Mouse (Mus musculus) bone marrow, adult 2 months (tissue): ENCODE data around the gene Ssh1.

Experiments
- CTCF ChIP-seq: fragments of 200-500 bp; IDR thresholded peaks from 2 replicates; pipeline ENCODE4 v1.5.1; 2011; ENCODE audit warnings: low read length, control low read depth; ENCODE audit not compliant: control insufficient read depth, insufficient read depth
- POLR2A ChIP-seq: fragments of 200-500 bp; IDR thresholded peaks from 2 replicates; pipeline ENCODE4 v1.6.1; 2011; ENCODE audit warnings: low read depth, mild to moderate bottlenecking, control low read depth, low read length, borderline replicate concordance; ENCODE audit not compliant: control insufficient read depth

DNA sequence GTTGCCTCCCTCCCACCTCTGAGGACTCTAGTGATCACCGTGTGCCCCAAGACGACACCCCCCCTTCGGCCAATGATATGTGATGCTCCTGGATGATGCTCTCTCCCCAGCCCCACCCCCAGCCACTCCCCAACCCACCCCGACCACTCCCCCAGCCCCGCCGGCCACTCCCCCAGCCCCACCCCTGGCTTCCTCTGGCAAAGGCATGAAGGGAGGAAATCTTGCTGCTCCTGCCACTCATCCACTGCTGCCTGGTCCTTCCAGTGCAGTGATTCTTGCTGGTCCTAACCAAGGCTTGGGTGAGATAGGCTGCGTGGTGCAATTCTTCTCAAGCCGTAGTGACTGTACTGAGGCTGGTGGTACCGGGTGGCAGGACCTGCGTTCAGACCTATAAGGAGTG lies 31.2 kb upstream of the Ssh1 start:
- TF ChIP-seq CTCF (no peak), POLR2A (no peak)
